23 mouse cellular contexts compared by ENCODE assay signal in the genomic region with DNA sequence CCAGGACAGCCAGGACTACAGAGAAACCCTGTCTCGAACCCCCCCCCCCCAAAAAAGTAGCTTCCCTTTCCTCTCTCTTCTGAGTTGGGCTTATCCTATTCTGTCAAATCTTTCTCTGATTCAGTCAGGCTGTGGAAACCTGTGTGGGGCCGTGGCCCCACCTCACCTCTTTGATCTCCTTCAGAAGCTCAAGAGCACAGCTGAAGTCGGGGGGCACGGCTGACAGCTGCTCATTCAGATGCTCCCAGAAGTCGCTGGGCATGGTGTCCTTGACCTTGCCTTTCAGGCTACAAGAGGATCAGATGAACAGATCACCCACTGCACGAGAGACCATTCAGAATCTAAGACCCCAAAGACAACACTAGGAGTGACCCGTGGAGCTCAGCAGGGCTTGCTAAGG. TPM values are rescaled to one million over a fixed set of nuclear protein-coding genes. Genes with fewer than 3 reads are reported as not detected.
"Had no signal": no experiment of that assay in that cellular context is flagged by ENCODE, and none has a peak within 500 bp of the region (broad histone marks: within the 10 kb centered on the region; RNA-seq: fewer than 3 reads in every experiment).

No protein-coding gene starts in this region.

- H3K9me3 ChIP-seq: intestine, embryonic 15.5 days; limb, embryonic 13.5 days; limb, embryonic 15.5 days had no signal

- H3K4me1 ChIP-seq: hindbrain, embryonic 12.5 days; intestine, embryonic 15.5 days had no signal

- H3K27me3 ChIP-seq: intestine, embryonic 15.5 days; kidney, embryonic 15.5 days; limb, embryonic 13.5 days; limb, embryonic 15.5 days had no signal

- H3K36me3 ChIP-seq: heart, embryonic 10.5 days; heart, embryonic 12.5 days; hindbrain, embryonic 12.5 days; intestine, embryonic 15.5 days; kidney, embryonic 15.5 days; limb, embryonic 13.5 days; limb, embryonic 15.5 days had no signal

- H3K4me3 ChIP-seq: gastrocnemius, adult 2 months; heart, embryonic 10.5 days; heart, embryonic 12.5 days; hindbrain, embryonic 12.5 days; intestine, embryonic 15.5 days; kidney, embryonic 15.5 days; layer of hippocampus, adult 2 months; limb, embryonic 13.5 days; limb, embryonic 15.5 days had no signal

- H3K27ac ChIP-seq: gastrocnemius, adult 2 months; heart, embryonic 10.5 days; hindbrain, embryonic 12.5 days; hindbrain, embryonic 14.5 days; intestine, embryonic 15.5 days; kidney, embryonic 15.5 days; kidney, postnatal 0 days; layer of hippocampus, adult 2 months; limb, embryonic 13.5 days; limb, embryonic 15.5 days had no signal

- DNase-seq: gastrocnemius, adult 2 months; gastrocnemius, postnatal 10 days; gastrocnemius, postnatal 25 days; heart, adult 18-20 months; heart, postnatal 10 days; heart, postnatal 4 days; kidney, adult 18-20 months; kidney, adult 8-10 months; kidney, postnatal 14 days; kidney, postnatal 4 days; layer of hippocampus, postnatal 36 days; left cerebral cortex, postnatal 4 days had no signal

RNA-seq across cellular contexts. Expression of a gene that starts 6.0 kb away (rescaled TPM):
- total RNA-seq: gastrocnemius, adult 2 months; gastrocnemius, postnatal 10 days; gastrocnemius, postnatal 25 days; heart, postnatal 25 days had no signal
